Mouse (Mus musculus) liver, embryonic 16.5 days (tissue): ENCODE data around the gene Zfand4. TPM values are rescaled to one million over a fixed set of nuclear protein-coding genes. Genes with fewer than 3 reads are reported as not detected.

Experiments
- ATAC-seq: fragments of 200-750 bp; cut with Nextera tagmentation; 2 replicates; pipeline ENCODE4 v1.8.0; 2017; ENCODE audit warnings: low read depth, mild to moderate bottlenecking, moderate number of reproducible peaks, moderate library complexity
- H3K27ac ChIP-seq: fragments of 300-500 bp; sonication (generic); 2 replicates; pipeline ENCODE4 v1.5.1; 2014; ENCODE audit warnings: mild to moderate bottlenecking, low read length
- H3K27me3 ChIP-seq: fragments of 300-500 bp; sonication (generic); 2 replicates; pipeline ENCODE4 v1.6.1; 2014; ENCODE audit warnings: low read depth, low read length, mixed read lengths; ENCODE audit not compliant: control insufficient read depth, insufficient read depth
- H3K36me3 ChIP-seq: fragments of 300-500 bp; sonication (generic); 2 replicates; pipeline ENCODE4 v1.6.1; 2014; ENCODE audit warnings: mild to moderate bottlenecking; ENCODE audit not compliant: control insufficient read depth, insufficient read depth
- H3K4me1 ChIP-seq: fragments of 300-500 bp; sonication (generic); 2 replicates; pipeline ENCODE4 v1.6.1; 2014; ENCODE audit warnings: low read depth, low read length, mixed read lengths; ENCODE audit not compliant: control insufficient read depth
- H3K4me2 ChIP-seq: fragments of 300-500 bp; sonication (generic); 2 replicates; pipeline ENCODE4 v1.6.1; 2014; ENCODE audit warnings: low read depth, low read length, mixed read lengths
- H3K4me3 ChIP-seq: fragments of 300-500 bp; sonication (generic); 2 replicates; pipeline ENCODE4 v1.5.1; 2014; ENCODE audit warnings: low read depth, mild to moderate bottlenecking, low read length
- H3K9ac ChIP-seq: fragments of 300-500 bp; sonication (generic); 2 replicates; pipeline ENCODE4 v1.6.1; 2014; ENCODE audit warnings: low read depth, low read length
- H3K9me3 ChIP-seq: fragments of 300-500 bp; sonication (generic); replicated peaks from 2 replicates; pipeline ENCODE4 v1.6.1; 2016; ENCODE audit warnings: low read length; ENCODE audit not compliant: control insufficient read depth
- WGBS: fragments of 180-500 bp; shearing (Covaris S2); extraction: QIAGEN DNeasy Blood & Tissue Kit; methylation state at CpG from one replicate; pipeline ENCODE4 v1.1.7; 2014; ENCODE audit not compliant: insufficient replicate concordance; 5-methylcytosine and 5-hydroxymethylcytosine counted together
- polyA plus RNA-seq: library from polyadenylated mRNA; unstranded; fragments of >200 nt; fragmentation: Nextera tagmentation; extraction: Ambion mirVana; gene quantifications from 2 replicates; pipeline ENCODE4 v1.2.1, GENCODE M21; 2015

Gene Zfand4
- polyA plus RNA-seq, 1 experiment from 2014 or later = 4.9 TPM

- no peak overlapping the region for H3K9ac ChIP-seq
- H3K36me3 ChIP-seq = no peaks in the 10 kb centered on the region; the same call in 1 of the 2 replicates
- no peaks in the 10 kb centered on the region for H3K27me3 ChIP-seq
- no peak overlapping the region for H3K4me2 ChIP-seq
- WGBS = 82% methylated on average over 1 of the region's 1 CpGs
- H3K4me1 ChIP-seq = peaks cover 23% of the 10 kb centered on the region
- no peak overlapping the region for H3K4me3 ChIP-seq
- ATAC-seq = no peak
- no peak overlapping the region for H3K27ac ChIP-seq
- H3K9me3 ChIP-seq = no peaks in the 10 kb centered on the region
These were observed 1.2 kb upstream of the Zfand4 start for GRCm38 (mm10) chr6:116262824-116263223.

- Histone ChIP-seq H3K27me3 (no peaks in the 10 kb centered on the region), H3K36me3 (no peaks in the 10 kb centered on the region; the same call in 1 of the 2 replicates), H3K9me3 (no peaks in the 10 kb centered on the region), H3K4me2 (peak overlapping the region; percentile 95), H3K9ac (peak overlapping the region; percentile 82), H3K4me1 (peaks cover 23% of the 10 kb centered on the region), H3K27ac (no peak overlapping the region), H3K4me3 (peak overlapping the region; percentile 77)
- ATAC-seq = no peak
- WGBS = 68% methylated on average over 11 of the region's 11 CpGs
These were observed 814 bp downstream of the Zfand4 start for GRCm38 (mm10) chr6:116264836-116265235.

GRCm38 (mm10) chr6:116265603-116266002, 1.6 kb downstream of the Zfand4 start:
- ATAC-seq = peak; percentile 33
- H3K36me3 ChIP-seq = no peaks in the 10 kb centered on the region; the same call in 1 of the 2 replicates
- H3K9me3 ChIP-seq = no peaks in the 10 kb centered on the region
- H3K9ac ChIP-seq = no peak overlapping the region
- peaks cover 23% of the 10 kb centered on the region for H3K4me1 ChIP-seq
- H3K4me3 ChIP-seq = no peak overlapping the region
- 67% methylated on average over 4 of the region's 4 CpGs for WGBS
- H3K4me2 ChIP-seq = peak overlapping the region; percentile 95
- H3K27me3 ChIP-seq = no peaks in the 10 kb centered on the region
- H3K27ac ChIP-seq = 0 out of 2 replicates have a peak overlapping the region, but pooled peaks have one; percentile 12

- 0 out of 2 replicates have a peak, but pooled peaks have one; percentile 7 for ATAC-seq
- Histone ChIP-seq H3K9ac (no peak overlapping the region), H3K27me3 (no peaks in the 10 kb centered on the region), H3K9me3 (no peaks in the 10 kb centered on the region), H3K4me1 (peaks cover 23% of the 10 kb centered on the region), H3K27ac (peak overlapping the region; percentile 48; the same call in 1 of the 2 replicates), H3K4me2 (peak overlapping the region; percentile 95), H3K36me3 (no peaks in the 10 kb centered on the region; the same call in 1 of the 2 replicates), H3K4me3 (peak overlapping the region; percentile 1; the same call in 1 of the 2 replicates)
- 35% methylated on average over 11 of the region's 11 CpGs for WGBS
These were observed 2.5 kb downstream of the Zfand4 start for GRCm38 (mm10) chr6:116266273-116267109.

- H3K4me3 ChIP-seq = no peak overlapping the region
- H3K4me2 ChIP-seq = no peak overlapping the region
- H3K36me3 ChIP-seq = no peaks in the 10 kb centered on the region; the same call in 1 of the 2 replicates
- no peak for ATAC-seq
- no peak overlapping the region for H3K9ac ChIP-seq
- H3K4me1 ChIP-seq = peaks cover 23% of the 10 kb centered on the region
- H3K9me3 ChIP-seq = no peaks in the 10 kb centered on the region
- WGBS = 83% methylated on average over 1 of the region's 1 CpGs
- no peak overlapping the region for H3K27ac ChIP-seq
- H3K27me3 ChIP-seq = no peaks in the 10 kb centered on the region
These were observed 3.0 kb downstream of the Zfand4 start for GRCm38 (mm10) chr6:116267110-116267423.

- H3K4me1 ChIP-seq = peaks cover 6% of the 10 kb centered on the region
- no peak overlapping the region for H3K4me2 ChIP-seq
- H3K27me3 ChIP-seq = no peaks in the 10 kb centered on the region
- H3K9ac ChIP-seq = no peak overlapping the region
- H3K36me3 ChIP-seq = no peaks in the 10 kb centered on the region; the same call in none of the 2 replicates
- no peak overlapping the region for H3K4me3 ChIP-seq
- ATAC-seq = no peak
- H3K9me3 ChIP-seq = no peaks in the 10 kb centered on the region
- no peak overlapping the region for H3K27ac ChIP-seq
- WGBS = 60% methylated on average over 4 of the region's 4 CpGs
These were observed 11.7 kb downstream of the Zfand4 start for GRCm38 (mm10) chr6:116275695-116276094.

GRCm38 (mm10) chr6:116278679-116279317, 14.8 kb downstream of the Zfand4 start:
- H3K27ac ChIP-seq = no peak overlapping the region
- H3K4me1 ChIP-seq = peaks cover 6% of the 10 kb centered on the region
- no peak overlapping the region for H3K4me3 ChIP-seq
- ATAC-seq = 0 out of 2 replicates have a peak, but pooled peaks have one; percentile 44
- no peaks in the 10 kb centered on the region for H3K27me3 ChIP-seq
- H3K4me2 ChIP-seq = no peak overlapping the region
- H3K36me3 ChIP-seq = no peaks in the 10 kb centered on the region; the same call in none of the 2 replicates
- H3K9me3 ChIP-seq = no peaks in the 10 kb centered on the region
- no peak overlapping the region for H3K9ac ChIP-seq
- 51% methylated on average over 5 of the region's 5 CpGs for WGBS

- 88% methylated on average over 13 of the region's 13 CpGs for WGBS
- Histone ChIP-seq H3K9ac (no peak overlapping the region), H3K4me1 (peaks cover 6% of the 10 kb centered on the region), H3K36me3 (no peaks in the 10 kb centered on the region; the same call in 1 of the 2 replicates), H3K27me3 (no peaks in the 10 kb centered on the region), H3K4me3 (no peak overlapping the region), H3K4me2 (no peak overlapping the region), H3K9me3 (no peaks in the 10 kb centered on the region), H3K27ac (no peak overlapping the region)
- ATAC-seq = peak; percentile 64
These were observed 17.0 kb downstream of the Zfand4 start for GRCm38 (mm10) chr6:116281014-116281413.

- no peak overlapping the region for H3K27ac ChIP-seq
- ATAC-seq = no peak
- 49% methylated on average over 4 of the region's 4 CpGs for WGBS
These were observed 18.5 kb downstream of the Zfand4 start for GRCm38 (mm10) chr6:116282546-116282945.

More at GRCm38 (mm10) chr6:116282546-116282945, 18.5 kb downstream of the Zfand4 start:
- Histone ChIP-seq H3K27me3 (no peaks in the 10 kb centered on the region), H3K4me2 (no peak overlapping the region), H3K4me3 (no peak overlapping the region), H3K36me3 (no peaks in the 10 kb centered on the region; the same call in 1 of the 2 replicates), H3K9me3 (no peaks in the 10 kb centered on the region), H3K4me1 (peaks cover 15% of the 10 kb centered on the region), H3K9ac (no peak overlapping the region)
